Mouse (Mus musculus) adrenal gland, postnatal 14 days (tissue): ENCODE data around the gene Psmf1. TPM values are rescaled to one million over a fixed set of nuclear protein-coding genes. Genes with fewer than 3 reads are reported as not detected.

Experiments
- DNase-seq: peaks from one replicate; pipeline ENCODE4 v3.0.0; 2021; ENCODE audit warnings: mixed read lengths
- total RNA-seq: library from RNA; stranded (reverse); gene quantifications from 2 replicates; pipeline ENCODE4 v1.2.3, GENCODE M21; 2021

Gene Psmf1
- total RNA-seq, 1 experiment from 2014 or later: 38.8 TPM

DNA sequence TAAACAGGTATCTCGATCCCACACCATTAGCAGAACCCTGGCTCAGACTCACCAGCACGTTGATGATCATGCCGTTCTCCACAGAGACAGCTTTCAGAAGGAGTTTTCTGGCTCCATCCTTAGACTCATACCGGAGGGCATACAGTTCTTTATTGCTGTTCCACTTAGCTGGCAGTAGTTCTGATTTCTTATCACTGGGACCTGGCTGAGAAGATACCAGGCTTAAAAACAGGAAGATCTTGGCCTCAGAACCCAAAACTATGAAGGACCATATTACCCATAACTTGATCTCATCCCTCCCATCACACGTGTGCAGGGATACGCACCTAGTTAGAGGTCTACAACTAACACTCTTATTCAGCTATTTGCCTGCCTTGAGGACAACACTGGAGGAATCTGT, 8.6 kb downstream of the Psmf1 start:
- DNase-seq: no peak

DNA sequence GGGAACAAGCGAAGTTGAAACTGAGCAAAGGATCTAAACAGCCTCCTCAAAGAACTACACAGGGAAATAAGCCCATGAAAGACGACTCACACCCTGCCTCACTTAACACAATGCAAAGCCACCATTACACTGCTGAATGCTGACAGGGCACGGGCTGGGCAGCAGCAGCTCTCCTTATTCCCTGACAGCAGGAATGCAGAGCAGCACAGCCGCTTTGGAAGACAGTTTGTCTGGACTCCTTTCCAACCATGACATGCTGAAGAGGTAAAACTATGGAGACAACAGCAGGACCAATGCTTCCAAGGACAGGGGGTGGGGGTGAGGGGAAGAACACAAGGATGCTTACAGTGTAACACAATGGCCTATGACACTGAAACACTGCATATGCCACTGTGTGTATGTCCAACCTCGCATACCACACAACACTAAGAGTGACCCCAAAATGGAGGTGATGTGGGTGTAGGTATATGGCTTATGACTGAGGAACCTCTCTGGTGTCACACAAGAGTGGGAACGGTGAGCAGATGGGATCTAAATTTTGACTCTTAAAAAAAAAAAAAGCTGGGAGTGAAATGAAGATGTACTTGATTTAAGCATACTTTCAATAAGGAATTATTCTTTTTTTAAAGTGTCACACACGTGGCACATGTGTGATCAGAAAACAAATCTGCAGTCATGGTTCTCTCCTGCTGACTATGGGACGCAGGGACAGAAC, 10.7 kb downstream of the Psmf1 start:
- DNase-seq: no peak

DNA sequence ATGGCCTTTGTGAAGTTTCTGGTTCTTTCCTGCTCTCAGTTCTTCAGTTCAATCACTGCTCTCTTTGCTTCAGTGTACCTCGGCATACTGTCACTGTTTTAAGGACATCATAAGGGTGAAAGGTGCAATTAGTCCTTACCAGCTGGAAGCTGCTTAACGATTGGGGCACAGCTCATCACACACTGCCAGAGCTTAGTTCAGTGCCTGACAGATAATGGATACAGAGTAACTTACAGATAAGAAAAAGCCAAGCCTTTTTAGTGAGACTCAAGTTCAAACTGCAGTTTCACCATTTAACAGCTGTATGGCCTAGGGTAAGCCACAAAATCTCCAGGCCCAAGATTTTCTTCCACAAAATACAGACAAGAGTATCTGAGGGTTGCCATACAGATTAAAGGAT, 19.9 kb downstream of the Psmf1 start:
- DNase-seq: no peak

DNA sequence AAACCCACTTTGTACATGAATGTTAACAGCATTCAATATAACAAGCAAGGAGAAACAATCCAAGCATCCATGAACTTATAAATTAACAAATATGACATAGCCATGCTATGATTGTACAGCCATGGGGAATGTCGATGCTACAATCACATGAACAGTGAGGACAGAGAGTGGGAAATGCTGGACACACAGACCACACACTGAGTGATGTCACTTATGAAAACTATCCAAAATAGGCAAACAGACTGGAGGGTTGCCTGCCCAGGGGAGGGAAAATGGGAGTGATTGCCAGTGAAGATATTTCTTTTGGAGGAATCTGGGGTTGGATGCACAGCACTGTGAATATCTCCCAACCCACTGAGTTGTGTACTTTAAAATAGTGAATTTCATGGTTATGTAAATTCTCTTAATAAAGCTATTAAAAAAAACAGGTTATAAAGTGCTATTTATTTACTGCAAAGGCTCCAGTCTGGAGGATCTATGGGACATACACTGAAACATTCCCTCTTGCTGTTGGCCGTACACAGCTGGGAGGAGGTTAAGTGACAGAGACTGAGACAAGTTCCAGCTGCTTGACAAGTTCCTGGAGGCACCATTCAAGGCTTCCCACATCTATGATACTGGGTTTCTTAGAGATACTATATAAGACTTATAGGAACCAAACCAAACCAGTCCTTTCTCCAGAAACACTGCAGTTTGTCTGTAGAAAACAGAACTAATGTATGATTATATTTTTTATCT, 27.5 kb downstream of the Psmf1 start:
- no peak for DNase-seq

DNA sequence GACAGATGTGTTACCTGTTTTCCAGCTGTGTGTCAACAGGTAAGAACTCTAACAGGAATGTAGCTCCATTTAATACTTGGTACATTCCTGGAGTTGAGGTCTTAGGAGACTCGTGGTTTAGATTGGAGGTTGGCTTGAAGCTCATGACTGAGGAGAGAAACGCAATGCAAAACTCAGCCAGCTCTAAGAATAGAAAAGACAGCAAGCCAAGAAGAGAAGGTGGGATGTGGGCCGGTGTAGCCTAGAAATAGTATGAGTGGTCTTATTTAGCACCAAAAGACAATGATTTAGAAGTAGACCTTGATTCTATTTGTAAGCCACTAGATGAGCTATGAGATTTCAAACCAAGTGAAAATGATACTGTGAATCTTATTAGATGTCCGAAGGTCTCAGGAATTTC, 28.5 kb downstream of the Psmf1 start:
- DNase-seq: no peak

DNA sequence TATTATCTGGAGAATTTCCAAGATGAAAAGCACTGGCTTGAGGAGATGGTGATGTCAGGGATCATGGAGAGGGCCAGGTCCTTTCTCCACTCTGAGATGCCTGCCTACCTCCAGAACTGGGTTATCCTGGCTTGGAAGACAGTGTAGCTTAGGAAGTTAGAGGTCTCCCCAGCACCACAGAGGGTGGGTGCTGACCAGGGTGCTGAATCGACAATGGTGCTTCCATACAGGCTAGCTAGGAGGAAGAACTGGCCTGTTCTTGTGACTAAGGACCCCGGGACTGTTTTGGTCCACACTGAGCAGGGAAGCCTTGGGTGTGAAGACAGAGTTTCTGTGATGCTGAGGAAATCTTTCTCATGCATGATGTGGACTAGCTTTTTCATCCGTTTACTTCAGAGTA, 31.3 kb downstream of the Psmf1 start:
- DNase-seq: peak; percentile 61

DNA sequence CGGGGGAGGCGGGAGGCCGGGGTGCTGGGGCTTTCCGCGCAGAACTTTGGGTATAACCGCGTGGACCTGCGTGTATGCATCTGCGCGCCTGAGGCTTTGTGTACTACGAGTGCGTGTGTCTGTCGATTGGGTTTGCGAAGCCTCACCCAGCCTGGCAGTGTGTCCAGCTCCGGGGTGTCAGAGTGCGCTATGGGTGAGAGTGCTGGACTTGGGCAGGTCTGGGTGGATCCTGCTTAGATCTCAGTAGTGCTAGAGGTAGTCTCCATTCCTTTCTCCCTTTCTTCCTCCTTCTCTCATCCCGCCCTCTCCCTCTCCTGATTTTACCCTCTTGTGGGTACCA, 41.2 kb downstream of the Psmf1 start:
- DNase-seq: peak; percentile 54

DNA sequence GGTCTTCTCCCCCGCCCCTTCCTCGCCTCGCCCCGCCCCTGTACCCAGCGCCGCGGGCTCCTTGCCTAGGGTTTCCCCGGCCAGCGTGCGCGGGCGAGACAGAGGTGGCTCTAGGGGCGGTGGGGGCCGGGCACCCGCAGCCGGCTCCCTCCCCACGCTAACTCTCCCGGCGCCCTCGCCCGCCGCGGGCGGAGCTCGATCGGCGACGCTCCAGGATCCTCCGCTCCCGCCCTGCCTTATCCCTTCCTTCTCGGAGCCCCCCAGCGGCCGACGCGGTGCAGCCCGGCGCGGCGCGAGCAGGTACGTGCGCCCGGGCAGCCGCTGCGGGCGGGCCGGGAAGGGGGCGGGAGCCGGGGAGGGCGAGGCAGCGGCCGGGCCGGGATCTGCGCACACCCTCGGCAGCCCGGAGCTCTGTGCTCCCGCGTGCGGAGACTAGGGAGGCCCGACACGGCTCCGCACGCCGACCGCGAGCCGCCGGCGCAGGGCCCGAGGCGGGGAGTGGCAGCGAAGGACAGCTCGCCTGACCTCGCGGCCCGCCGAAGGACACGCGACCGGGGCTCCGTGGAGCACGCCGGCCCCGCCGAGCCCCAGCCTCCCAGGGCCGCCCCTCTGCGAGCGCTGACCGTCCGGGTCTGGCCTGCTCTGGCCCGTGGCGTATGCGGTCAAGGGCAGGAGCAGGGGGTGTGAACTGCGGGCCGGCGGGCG, 41.7 kb downstream of the Psmf1 start:
- DNase-seq: peak; percentile 61

DNA sequence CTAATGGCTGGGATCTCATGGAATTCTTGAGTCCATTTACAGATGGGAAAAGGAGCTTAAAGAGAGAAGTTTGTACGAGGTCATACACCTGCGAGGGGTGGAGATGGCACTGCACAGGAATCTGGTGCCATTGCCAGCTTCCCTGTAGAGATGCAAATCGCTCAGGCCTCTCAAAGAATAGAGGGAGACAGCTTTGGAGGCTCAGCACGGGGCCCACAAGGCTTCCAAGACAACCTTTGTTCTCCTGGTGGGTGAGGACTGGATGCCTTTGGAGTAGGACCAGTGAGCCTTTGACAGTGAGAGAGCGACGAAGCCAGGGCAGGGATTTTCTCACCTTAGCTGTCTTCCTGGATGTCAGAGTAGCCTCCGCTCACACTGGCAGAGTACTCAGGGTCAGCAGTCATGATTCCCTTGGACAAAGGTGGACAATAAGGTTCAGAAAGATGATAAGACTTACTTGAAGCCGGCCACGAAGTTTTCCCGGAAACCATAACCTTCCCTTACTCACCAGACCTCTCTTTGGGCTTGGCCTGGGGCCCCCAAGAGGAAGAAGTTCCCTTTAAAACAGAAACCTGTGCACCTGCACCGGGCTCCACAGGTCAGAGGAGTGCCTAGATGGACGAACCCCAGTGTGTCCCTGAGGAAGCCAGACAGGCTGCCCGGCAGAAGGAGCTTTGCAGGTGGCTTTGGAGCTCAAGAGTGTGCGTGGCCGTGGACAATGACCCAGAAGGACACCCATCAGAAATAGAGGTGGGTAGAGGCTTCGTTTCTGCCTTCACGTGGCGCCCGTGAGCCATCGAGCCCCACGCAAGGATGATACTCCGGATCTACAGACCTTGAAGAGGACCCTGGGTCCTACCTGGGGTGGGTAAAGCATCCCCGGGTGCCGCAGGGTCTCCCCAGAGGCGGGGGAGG, 42.5 kb downstream of the Psmf1 start, which contains the start of gene Tmem74b:
Gene Tmem74b (plus strand): TSS at position 778 of the 915 bp plus-strand sequence.
- DNase-seq: no peak

DNA sequence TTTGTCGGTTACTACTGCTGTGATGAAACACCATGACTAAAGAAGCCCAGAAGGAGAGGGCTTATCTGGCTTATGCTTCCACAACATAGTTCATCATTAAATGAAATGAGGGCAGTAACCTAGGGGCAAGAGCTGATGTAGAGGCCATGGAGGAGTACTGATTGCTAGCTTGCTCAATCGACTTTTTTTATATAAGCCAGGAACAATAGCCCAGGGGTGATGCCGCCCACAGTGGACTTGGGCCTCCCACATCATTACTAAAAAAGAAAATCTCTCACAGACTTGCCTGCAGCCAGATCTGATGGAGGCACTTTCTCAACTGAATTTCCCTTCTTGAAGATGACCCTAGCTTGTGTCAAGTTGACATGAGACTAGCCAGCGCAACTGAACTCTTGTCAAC, 61.0 kb downstream of the Psmf1 start:
- no peak for DNase-seq

DNA sequence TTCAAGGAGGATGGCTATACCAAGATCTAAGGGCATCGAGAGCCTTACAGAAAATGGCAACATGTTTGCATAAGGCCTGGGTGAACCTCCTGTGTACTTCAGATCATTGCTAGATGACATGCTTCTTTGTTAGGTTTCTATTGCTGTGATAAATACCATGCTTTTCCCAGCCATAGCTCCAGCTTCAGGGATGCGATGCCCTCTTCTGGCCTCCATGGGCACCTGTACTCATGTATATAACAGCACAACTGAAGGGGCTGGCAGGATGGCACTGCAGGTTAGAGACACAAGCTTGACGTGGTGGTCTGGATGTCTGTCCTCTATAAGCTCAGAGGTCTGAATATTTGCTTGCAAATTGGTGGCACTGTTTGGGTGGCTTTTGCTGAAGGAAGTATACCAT, 61.6 kb downstream of the Psmf1 start:
- peak; percentile 43 for DNase-seq

DNA sequence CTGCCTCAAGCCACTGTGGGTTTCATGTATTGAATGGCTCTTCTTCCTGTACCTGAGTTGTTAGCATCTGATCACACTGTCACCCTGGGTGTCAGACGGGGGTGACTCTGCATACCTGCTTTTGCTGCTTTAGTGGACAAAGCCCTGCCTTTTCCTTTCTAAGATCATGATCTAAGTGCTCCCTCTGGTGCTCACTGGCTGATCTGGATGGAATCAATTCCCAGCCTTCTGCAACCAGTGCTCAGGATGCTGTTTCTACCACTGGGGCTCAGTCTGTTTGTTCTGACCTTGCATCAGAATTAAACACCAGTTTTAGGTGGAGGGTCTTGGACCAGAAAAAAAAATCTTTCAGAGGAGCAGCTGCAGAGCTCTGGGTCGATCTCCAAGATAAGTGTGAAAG, 67.8 kb downstream of the Psmf1 start:
- no peak for DNase-seq

DNA sequence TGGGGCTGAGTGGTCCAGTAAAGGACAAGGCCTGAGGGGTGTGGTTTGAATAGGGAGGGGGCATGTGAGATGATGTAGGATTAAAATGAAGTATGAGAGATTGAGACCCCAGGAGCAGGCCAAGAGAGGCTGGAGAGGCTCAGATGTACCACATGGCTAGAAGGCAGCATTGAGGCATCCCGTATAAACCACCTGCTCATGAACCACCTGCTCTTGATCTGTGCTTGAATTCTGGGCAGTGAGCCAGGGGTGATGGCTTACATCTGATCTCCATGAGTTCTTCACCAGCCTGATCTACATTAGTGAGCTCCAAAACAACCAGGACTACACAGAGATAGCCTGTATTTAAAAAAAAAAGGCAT, 73.0 kb downstream of the Psmf1 start:
- no peak for DNase-seq

DNA sequence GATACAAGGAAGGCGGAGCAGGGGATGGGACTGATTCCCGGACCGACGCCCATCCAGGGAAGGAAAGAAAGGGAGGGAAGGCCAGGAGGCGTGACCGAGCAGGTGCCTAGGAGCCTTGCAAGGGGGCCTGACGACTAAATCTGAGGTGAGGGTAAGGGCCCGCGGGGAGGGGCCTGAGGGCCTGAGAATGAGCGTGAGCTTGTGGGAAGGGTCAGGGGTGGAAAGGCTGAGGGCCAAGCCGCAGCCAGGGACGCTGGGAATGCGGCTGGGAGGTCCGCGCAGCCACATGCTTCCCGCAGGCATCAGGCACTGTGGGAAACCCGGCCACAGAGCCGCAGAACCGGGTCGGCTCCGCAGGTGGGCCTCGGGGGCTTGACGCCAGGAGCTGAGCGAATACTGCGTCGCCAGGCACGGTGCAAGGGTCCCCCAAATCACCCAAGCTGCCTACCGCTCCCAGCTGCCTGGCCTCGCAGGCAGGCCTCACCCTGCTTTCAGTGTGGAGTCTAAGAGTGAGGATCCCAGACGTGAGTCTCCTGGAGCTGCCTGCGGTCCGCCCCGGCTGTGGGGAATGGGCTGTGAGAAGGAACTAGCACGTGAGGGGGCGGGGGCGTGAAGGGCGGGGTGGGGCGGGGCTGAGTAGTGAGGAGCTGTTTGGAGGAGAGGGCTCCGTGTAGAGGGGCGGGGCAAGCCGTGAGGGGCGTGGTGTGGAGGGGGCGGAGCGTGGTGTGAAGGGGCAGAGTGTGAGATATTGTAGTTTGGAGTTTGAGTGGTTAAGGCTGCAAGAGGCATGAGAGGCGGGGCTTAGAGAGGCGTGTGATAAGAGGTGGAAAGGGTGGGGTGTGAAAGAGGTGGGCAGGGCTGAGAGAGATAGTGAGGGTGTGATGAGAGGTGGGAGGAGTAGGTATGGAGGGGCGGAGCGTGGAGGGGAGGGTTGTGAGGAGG, 73.7 kb downstream of the Psmf1 start:
- no peak for DNase-seq

DNA sequence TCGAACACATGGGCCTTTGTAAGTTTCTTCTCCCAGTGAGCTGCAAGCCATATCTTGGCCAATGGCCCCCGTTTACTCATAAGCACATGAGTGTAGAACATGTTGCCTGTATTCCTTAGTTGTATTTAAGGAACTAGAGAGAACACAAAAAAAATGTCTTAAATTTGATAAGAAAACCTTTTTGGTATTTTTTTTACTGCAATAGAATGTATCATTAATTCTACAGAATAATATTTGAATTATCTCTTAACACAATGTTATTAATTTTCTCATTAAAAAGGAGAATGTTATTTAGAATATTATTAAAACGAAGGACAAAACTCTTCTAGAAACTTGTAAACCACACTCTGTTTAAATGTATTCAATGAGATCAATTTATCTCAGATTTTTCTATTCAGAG, 75.6 kb downstream of the Psmf1 start, which contains the start of gene Rad21l:
Gene Rad21l (minus strand): TSS at position 101 of the 400 bp plus-strand sequence.
- no peak for DNase-seq

Other genes with a start within 250 kb of the Psmf1 start
- 262 and 266 TPM in 2 replicates for gene Fkbp1a, start 201.7 kb downstream of the Psmf1 start, total RNA-seq
- gene Sdcbp2, start 171.6 kb downstream of the Psmf1 start, total RNA-seq: 2.1 and 3.0 TPM in 2 replicates
- 7.7 and 9.2 TPM in 2 replicates for gene Snph, start 111.6 kb downstream of the Psmf1 start, total RNA-seq
- not detected in 2 replicates for gene Rad21l, start 75.7 kb downstream of the Psmf1 start, total RNA-seq
- gene Tmem74b, start 42.2 kb downstream of the Psmf1 start, total RNA-seq: 0.85 and 1.9 TPM in 2 replicates
- not detected in 2 replicates for gene Rspo4, start 98.7 kb upstream of the Psmf1 start, total RNA-seq
- 0.26 and 0.33 TPM in 2 replicates for gene Angpt4, start 167.0 kb upstream of the Psmf1 start, total RNA-seq
- gene Fam110a, start 236.0 kb upstream of the Psmf1 start, total RNA-seq: 8.2 and 8.5 TPM in 2 replicates